Mouse (Mus musculus): Measurements from ENCODE around the gene Klk1b11.
"Not testable (repeated sequence)": the region's sequence is repeated elsewhere in the genome, so short reads cannot be mapped to it uniquely, and the experiment has no call there.

Klk1b11 gene

GRCm38 (mm10) chr7:43995577-43995976 is at the start of gene Klk1b11:
Gene Klk1b11 (plus strand): TSS chr7:43995877.
- POLR2A ChIA-PET = interaction anchor here in 1 of 4 experiments (0.6 to 0.9 kb wide), 2 partner anchors 9 to 251 kb away, joined by 3 to 4 read pairs; partner anchors contain the start of genes 1700028J19Rik and 2410002F23Rik
- CTCF ChIA-PET = interaction anchor here in 1 of 4 experiments (0.6 kb wide), 1 partner anchor 344 kb away, joined by 7 read pairs; no protein-coding TSS in a partner anchor

GRCm38 (mm10) chr7:43950364-43950763 is 45.3 kb upstream of the Klk1b11 start, which contains the start of gene Klk1b8:
Gene Klk1b8 (plus strand): TSS chr7:43950664.
- ChIA-PET POLR2A (no interaction called here), CTCF (no interaction called here)

GRCm38 (mm10) chr7:43952703-43953102 is 43.0 kb upstream of the Klk1b11 start:
- POLR2A ChIA-PET = interaction anchor here in 1 of 4 experiments (0.7 kb wide), 1 partner anchor 232 kb away, joined by 5 read pairs; no protein-coding TSS in a partner anchor
- CTCF ChIA-PET = interaction anchor here in 1 of 4 experiments (0.6 kb wide), 1 partner anchor 293 kb away, joined by 4 read pairs; no protein-coding TSS in a partner anchor

GRCm38 (mm10) chr7:43966451-43966850 is 29.2 kb upstream of the Klk1b11 start, which contains the start of gene Klk1b1:
Gene Klk1b1 (plus strand): TSS chr7:43966751.
- POLR2A ChIA-PET = no interaction called here
- CTCF ChIA-PET = no interaction called here

DNA sequence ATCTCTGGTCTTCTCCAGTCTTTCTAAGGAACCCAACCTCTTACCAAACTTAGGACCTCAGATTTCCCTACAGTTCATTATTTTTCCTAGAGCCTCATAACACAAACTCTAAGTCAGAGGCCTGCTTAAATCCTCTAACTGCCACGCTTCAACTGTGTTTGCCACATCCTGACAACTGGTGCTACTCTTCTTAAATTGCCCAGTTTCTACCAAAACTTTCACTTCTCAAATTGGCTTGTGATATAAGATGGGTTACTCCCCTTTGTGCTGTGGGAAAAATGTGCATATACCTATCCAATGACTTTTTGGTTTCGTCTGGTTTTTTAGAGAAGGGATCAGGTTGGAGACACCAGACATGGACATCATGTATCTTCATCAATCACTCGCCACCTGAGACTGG is 28.6 kb upstream of the Klk1b11 start:
- ChIA-PET CTCF (no interaction called here), POLR2A (interaction anchor here in 1 of 4 experiments (0.6 kb wide), 1 partner anchor 49 kb away, joined by 3 read pairs; no protein-coding TSS in a partner anchor)

- ChIA-PET CTCF (no interaction called here), POLR2A (no interaction called here)
Measured at GRCm38 (mm10) chr7:43967612-43968011, 28.1 kb upstream of the Klk1b11 start.

DNA sequence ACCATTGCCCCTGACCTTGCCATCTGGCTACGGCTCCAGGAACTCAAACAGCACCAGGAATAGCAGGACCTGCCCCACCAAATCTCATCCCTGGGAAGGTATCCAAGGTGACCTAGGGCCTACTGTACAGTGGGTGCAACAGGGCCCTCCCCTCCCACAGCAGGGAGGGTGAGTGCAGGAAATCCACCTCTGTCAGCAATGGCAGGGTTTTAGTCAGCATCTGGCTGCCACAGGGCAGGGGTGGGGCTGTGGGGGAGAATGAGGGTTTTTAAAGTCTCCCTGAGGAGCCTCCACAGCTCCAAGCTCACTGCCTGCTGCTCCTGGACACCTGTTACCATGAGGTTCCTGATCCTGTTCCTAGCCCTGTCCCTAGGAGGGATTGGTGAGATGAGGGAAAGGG is 19.9 kb upstream of the Klk1b11 start, which contains the start of gene Klk1b9:
TSS of gene Klk1b9 (plus strand) at position 301 of the 400 bp plus-strand sequence.
- POLR2A ChIA-PET, CTCF ChIA-PET: not testable (repeated sequence)

- CTCF ChIA-PET = no interaction called here
- POLR2A ChIA-PET = no interaction called here
Measured at GRCm38 (mm10) chr7:43985657-43986056, 10.0 kb upstream of the Klk1b11 start.

- CTCF ChIA-PET = not testable (repeated sequence)
- POLR2A ChIA-PET = interaction anchor here in 1 of 4 experiments (0.6 kb wide), 1 partner anchor 8 kb away, joined by 4 read pairs; no protein-coding TSS in a partner anchor
Measured at GRCm38 (mm10) chr7:43994821-43995220, 856 bp upstream of the Klk1b11 start.

DNA sequence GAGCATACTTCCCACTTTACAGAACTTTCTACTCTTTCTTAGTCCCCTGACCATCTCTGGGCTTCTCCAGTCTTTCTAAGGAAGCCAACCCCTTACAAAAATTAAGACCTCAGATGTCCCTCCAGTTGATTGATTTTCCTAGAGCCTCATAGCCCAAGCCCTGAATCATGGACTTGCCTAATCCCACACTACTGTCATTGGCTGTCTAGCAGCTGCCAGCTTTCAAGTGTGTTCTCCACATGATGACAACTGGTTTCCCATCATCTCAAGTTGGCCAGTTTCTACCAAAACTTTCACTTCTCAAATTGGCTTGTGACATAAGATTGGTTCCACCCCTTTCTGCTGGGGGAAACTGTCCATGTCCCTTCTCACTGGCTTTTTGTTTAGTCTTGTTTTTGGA is 9.2 kb downstream of the Klk1b11 start:
- ChIA-PET CTCF (no interaction called here), POLR2A (no interaction called here)

DNA sequence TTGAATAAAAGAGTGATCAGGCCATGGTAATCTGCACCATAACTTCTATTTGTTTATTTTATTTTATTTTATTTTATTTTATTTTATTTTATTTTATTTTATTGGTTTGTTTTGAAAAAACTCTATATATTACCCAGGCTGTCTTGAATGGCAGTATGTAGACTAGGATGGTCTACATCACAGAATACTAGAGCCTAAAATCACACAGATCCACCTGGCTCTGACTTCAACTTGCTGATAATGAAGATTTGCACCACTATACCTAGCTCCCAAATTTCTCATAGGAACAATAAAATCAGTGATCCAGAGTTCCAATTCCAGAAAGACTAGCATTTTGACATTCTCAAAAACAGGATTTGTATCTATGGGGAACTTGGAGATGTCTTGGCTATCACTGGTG is 16.2 kb downstream of the Klk1b11 start, which contains the start of gene Klk1b26:
TSS of gene Klk1b26 (plus strand) at position 301 of the 400 bp plus-strand sequence.
- CTCF ChIA-PET, POLR2A ChIA-PET: not testable (repeated sequence)

- POLR2A ChIA-PET = not testable (repeated sequence)
Measured at GRCm38 (mm10) chr7:44014666-44015065, 19.0 kb downstream of the Klk1b11 start.

DNA sequence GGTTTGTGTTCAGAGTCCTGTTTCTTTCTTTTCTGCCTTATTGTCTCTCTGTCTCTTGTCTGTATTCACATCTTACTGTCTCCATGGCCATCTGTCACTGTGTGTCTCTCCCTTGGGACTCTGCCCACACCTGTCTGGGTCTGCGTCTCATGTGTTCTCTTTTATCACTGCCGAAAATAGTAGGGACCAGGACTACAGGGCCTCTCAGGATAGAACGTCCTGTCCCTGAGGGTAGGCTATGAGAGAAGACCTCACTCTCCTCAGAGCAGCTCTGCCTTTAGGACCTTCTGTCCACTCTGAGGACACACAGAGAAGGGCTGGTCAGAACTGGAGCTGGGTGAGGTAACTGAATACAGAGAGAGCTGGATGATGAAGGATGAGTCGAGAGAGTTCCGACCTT is 19.4 kb downstream of the Klk1b11 start:
- ChIA-PET POLR2A (no interaction called here), CTCF (no interaction called here)

More at GRCm38 (mm10) chr7:44014666-44015065, 19.0 kb downstream of the Klk1b11 start:
- CTCF ChIA-PET = not testable (repeated sequence)

Data from embryonic stem cell, embryonic (primary cell).